Mouse (Mus musculus): Measurements from ENCODE around the gene Adgrv1. TPM values are rescaled to one million over a fixed set of nuclear protein-coding genes. Genes with fewer than 3 reads are reported as not detected.

Adgrv1 gene
- polyA plus RNA-seq, 1 experiment from 2014 or later = 54.5 TPM

- Histone ChIP-seq H3K4me2 (replicated peaks; ENCODE audit: low read depth, low read length) (no peak overlapping the region), H3K9ac (ENCODE audit: low read depth, low read length) (no peak overlapping the region), H3K9me3 (ENCODE audit: control insufficient read depth, low read length) (no peaks in the 10 kb centered on the region), H3K4me3 (ENCODE audit: low read depth, low read length) (no peak overlapping the region), H3K36me3 (ENCODE audit: control insufficient read depth, insufficient read depth, low read length) (no peaks in the 10 kb centered on the region), H3K27ac (ENCODE audit: low read depth, low read length) (no peak overlapping the region), H3K27me3 (ENCODE audit: control insufficient read depth, insufficient read depth, low read length) (no peaks in the 10 kb centered on the region), H3K4me1 (replicated peaks; ENCODE audit: control insufficient read depth, insufficient read depth, low read length) (no peaks in the 10 kb centered on the region)
- DNase-seq (ENCODE audit: low spot score) (no peak), ATAC-seq (ENCODE audit: low FRiP score) (no peak)
- 92% methylated on average over 4 of the region's 4 CpGs for WGBS
These were observed 581.5 kb downstream of the Adgrv1 start for GRCm38 (mm10) chr13:81051448-81051847.

DNA sequence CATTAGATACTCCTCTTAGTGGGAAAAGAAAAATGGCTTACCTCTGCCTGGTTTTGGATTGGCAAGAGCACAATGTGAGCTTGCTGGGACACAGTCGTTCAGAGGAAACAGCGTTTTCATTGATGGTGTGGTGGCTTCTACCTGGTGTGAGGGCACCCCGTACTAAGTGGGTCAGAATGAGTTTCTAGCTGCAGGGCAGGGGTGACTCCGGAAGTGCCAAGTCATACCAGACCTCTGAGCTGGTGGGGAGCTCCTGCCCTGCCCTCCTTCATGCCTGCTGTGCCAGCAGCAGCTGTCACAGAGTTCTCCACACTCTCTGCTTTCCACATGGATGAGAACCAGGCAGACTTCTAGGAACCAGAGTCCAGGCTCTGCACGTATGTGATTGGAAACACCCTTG, 582.0 kb downstream of the Adgrv1 start:
- DNase-seq (ENCODE audit: low spot score) = no peak

GRCm38 (mm10) chr13:81045345-81045744, 587.6 kb downstream of the Adgrv1 start:
- H3K4me2 ChIP-seq (replicated peaks; ENCODE audit: low read depth, low read length) = no peak overlapping the region
- no peaks in the 10 kb centered on the region for H3K27me3 ChIP-seq (ENCODE audit: control insufficient read depth, insufficient read depth, low read length)
- no peak overlapping the region for H3K27ac ChIP-seq (ENCODE audit: low read depth, low read length)
- ATAC-seq (ENCODE audit: low FRiP score) (no peak), DNase-seq (ENCODE audit: low spot score) (no peak)
- H3K9me3 ChIP-seq (ENCODE audit: control insufficient read depth, low read length) = no peaks in the 10 kb centered on the region
- no peak overlapping the region for H3K4me3 ChIP-seq (ENCODE audit: low read depth, low read length)
- no peaks in the 10 kb centered on the region for H3K36me3 ChIP-seq (ENCODE audit: control insufficient read depth, insufficient read depth, low read length)
- H3K4me1 ChIP-seq (replicated peaks; ENCODE audit: control insufficient read depth, insufficient read depth, low read length) = no peaks in the 10 kb centered on the region
- H3K9ac ChIP-seq (ENCODE audit: low read depth, low read length) = no peak overlapping the region
- WGBS = 86% methylated on average over 11 of the region's 11 CpGs

More for the DNA sequence above, 582.0 kb downstream of the Adgrv1 start:
- Histone ChIP-seq H3K4me2 (replicated peaks; ENCODE audit: low read depth, low read length) (no peak overlapping the region), H3K9ac (ENCODE audit: low read depth, low read length) (no peak overlapping the region), H3K36me3 (ENCODE audit: control insufficient read depth, insufficient read depth, low read length) (no peaks in the 10 kb centered on the region), H3K9me3 (ENCODE audit: control insufficient read depth, low read length) (no peaks in the 10 kb centered on the region), H3K27me3 (ENCODE audit: control insufficient read depth, insufficient read depth, low read length) (no peaks in the 10 kb centered on the region), H3K27ac (ENCODE audit: low read depth, low read length) (no peak overlapping the region), H3K4me3 (ENCODE audit: low read depth, low read length) (no peak overlapping the region), H3K4me1 (replicated peaks; ENCODE audit: control insufficient read depth, insufficient read depth, low read length) (no peaks in the 10 kb centered on the region)
- ATAC-seq (ENCODE audit: low FRiP score) = no peak
- WGBS = 79% methylated on average over 5 of the region's 5 CpGs

Other genes with a start within 250 kb of the Adgrv1 start
- gene Lysmd3, start 24.5 kb upstream of the Adgrv1 start, polyA plus RNA-seq (2014; fragmentation: Nextera tagmentation; extraction: Ambion mirVana) = 33.5 and 33.6 TPM in 2 replicates
- gene Polr3g, start 77.9 kb upstream of the Adgrv1 start, polyA plus RNA-seq (2014; fragmentation: Nextera tagmentation; extraction: Ambion mirVana) = 10.7 and 12.8 TPM in 2 replicates
- gene Mblac2, start 78.2 kb upstream of the Adgrv1 start, polyA plus RNA-seq (2014; fragmentation: Nextera tagmentation; extraction: Ambion mirVana) = 8.7 and 8.8 TPM in 2 replicates
- 266 and 275 TPM in 2 replicates for gene Cetn3, start 149.9 kb upstream of the Adgrv1 start, polyA plus RNA-seq (2014; fragmentation: Nextera tagmentation; extraction: Ambion mirVana)

Measured in hindbrain, embryonic 11.5 days (tissue).